Mouse (Mus musculus): ENCODE data around the gene Sgpl1. TPM values are rescaled to one million over a fixed set of nuclear protein-coding genes. Genes with fewer than 3 reads are reported as not detected.

Sgpl1 gene
- polyA plus RNA-seq, 1 experiment: 18.7 TPM

DNA sequence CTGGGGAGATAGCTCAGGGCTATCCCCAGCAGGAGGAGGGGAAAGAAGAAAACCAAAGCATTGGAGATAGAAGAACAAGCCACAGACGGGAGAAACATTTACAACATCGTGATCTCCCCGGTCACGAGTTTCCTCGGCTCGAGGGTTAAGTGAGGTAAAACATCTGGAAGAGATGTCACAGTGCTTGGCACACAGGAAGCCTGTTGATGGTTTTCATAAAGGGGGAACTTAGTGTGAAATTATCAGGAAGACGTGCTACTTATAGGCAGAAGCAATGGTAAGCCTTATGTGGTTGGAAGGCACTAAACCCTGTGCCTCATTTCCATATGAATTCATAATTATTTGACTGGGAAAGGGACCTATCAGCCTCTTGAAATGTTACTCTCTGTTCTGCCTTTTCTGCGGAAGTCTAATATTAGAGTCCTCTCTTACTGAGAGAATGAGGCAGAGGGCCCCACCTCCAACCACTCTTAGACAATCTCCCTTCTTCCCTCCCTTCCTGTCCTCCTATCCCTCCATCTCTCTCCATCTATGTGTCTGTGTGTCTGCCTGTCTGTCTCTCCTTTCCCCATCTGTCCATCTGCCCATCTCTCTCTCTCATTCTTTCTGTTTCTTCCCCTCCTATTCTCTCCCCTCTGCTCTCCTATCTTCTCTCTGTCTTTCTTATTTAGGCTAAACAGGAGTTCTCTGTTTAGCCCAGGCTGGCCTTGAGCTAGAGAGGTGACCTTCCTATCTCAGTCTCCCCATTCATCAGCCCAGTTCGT is 20.0 kb upstream of the Sgpl1 start:
- H3K4me3 ChIP-seq (replicated peaks; ENCODE audit: control insufficient read depth, low read depth, low read length): no peak overlapping the region
- no peak overlapping the region for H3K27ac ChIP-seq (ENCODE audit: control insufficient read depth, insufficient read depth, low read depth, low read length, poor library complexity)
- TF ChIP-seq CTCF (IDR thresholded peaks at IDR 0.05; ENCODE audit: control insufficient read depth, insufficient read depth, low read length) (no peak), POLR2A (IDR thresholded peaks at IDR 0.05; ENCODE audit: borderline replicate concordance, control insufficient read depth, low read depth, low read length) (no peak)
- H3K4me1 ChIP-seq (ENCODE audit: control insufficient read depth, insufficient read depth, low read length): peaks cover 3% of the 10 kb centered on the region; the same call in 1 of the 2 replicates
- 8% methylated on average over 9 of the region's 9 CpGs for WGBS

GRCm38 (mm10) chr10:61162366-61162765 is 14.9 kb upstream of the Sgpl1 start:
- TF ChIP-seq CTCF (IDR thresholded peaks at IDR 0.05; ENCODE audit: control insufficient read depth, insufficient read depth, low read length) (no peak), POLR2A (IDR thresholded peaks at IDR 0.05; ENCODE audit: borderline replicate concordance, control insufficient read depth, low read depth, low read length) (no peak)
- H3K4me3 ChIP-seq (replicated peaks; ENCODE audit: control insufficient read depth, low read depth, low read length): no peak overlapping the region
- 78% methylated on average over 3 of the region's 3 CpGs for WGBS
- peaks cover 2% of the 10 kb centered on the region for H3K4me1 ChIP-seq (ENCODE audit: control insufficient read depth, insufficient read depth, low read length)
- no peak overlapping the region for H3K27ac ChIP-seq (ENCODE audit: control insufficient read depth, insufficient read depth, low read depth, low read length, poor library complexity)

- H3K4me1 ChIP-seq (ENCODE audit: control insufficient read depth, insufficient read depth, low read length): peaks cover 2% of the 10 kb centered on the region
- no peak overlapping the region for H3K4me3 ChIP-seq (replicated peaks; ENCODE audit: control insufficient read depth, low read depth, low read length)
- no peak overlapping the region for H3K27ac ChIP-seq (ENCODE audit: control insufficient read depth, insufficient read depth, low read depth, low read length, poor library complexity)
- WGBS: 67% methylated on average over 4 of the region's 4 CpGs
- no peak for TF ChIP-seq POLR2A (IDR thresholded peaks at IDR 0.05; ENCODE audit: borderline replicate concordance, control insufficient read depth, low read depth, low read length)
- no peak for TF ChIP-seq CTCF (IDR thresholded peaks at IDR 0.05; ENCODE audit: control insufficient read depth, insufficient read depth, low read length)
Observed at GRCm38 (mm10) chr10:61160671-61161070, 13.2 kb upstream of the Sgpl1 start.

DNA sequence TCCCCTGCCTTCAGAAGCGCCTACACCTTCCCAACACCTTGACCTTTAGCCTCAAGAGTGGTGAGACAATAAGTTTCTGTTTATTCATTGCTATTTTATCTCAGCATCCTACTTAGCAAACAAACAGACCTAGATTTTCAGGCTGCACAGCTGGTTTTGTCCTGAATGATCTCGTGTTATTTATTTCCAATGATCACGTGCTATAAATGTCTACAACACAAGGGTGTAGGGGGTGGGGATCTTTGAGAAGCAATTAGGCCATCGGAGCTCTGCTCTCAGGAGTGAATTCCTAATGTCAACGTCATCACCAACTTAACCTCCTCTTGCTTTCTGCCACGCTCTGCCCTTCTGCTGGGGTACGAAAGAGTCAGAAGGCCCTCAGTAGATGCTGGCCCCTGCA is 12.6 kb upstream of the Sgpl1 start:
- whole genome bisulfite sequencing: 83% methylated on average over 7 of the region's 7 CpGs
- Histone ChIP-seq H3K27ac (ENCODE audit: control insufficient read depth, insufficient read depth, low read depth, low read length, poor library complexity) (no peak overlapping the region), H3K4me3 (replicated peaks; ENCODE audit: control insufficient read depth, low read depth, low read length) (no peak overlapping the region), H3K4me1 (ENCODE audit: control insufficient read depth, insufficient read depth, low read length) (peaks cover 2% of the 10 kb centered on the region)
- TF ChIP-seq CTCF (IDR thresholded peaks at IDR 0.05; ENCODE audit: control insufficient read depth, insufficient read depth, low read length) (no peak), POLR2A (IDR thresholded peaks at IDR 0.05; ENCODE audit: borderline replicate concordance, control insufficient read depth, low read depth, low read length) (no peak)

GRCm38 (mm10) chr10:61158594-61158993 is 11.1 kb upstream of the Sgpl1 start:
- Histone ChIP-seq H3K4me3 (replicated peaks; ENCODE audit: control insufficient read depth, low read depth, low read length) (no peak overlapping the region), H3K27ac (ENCODE audit: control insufficient read depth, insufficient read depth, low read depth, low read length, poor library complexity) (no peak overlapping the region), H3K4me1 (ENCODE audit: control insufficient read depth, insufficient read depth, low read length) (peaks cover 2% of the 10 kb centered on the region)
- WGBS: 70% methylated on average over 3 of the region's 3 CpGs
- no peak for TF ChIP-seq CTCF (IDR thresholded peaks at IDR 0.05; ENCODE audit: control insufficient read depth, insufficient read depth, low read length)
- no peak for TF ChIP-seq POLR2A (IDR thresholded peaks at IDR 0.05; ENCODE audit: borderline replicate concordance, control insufficient read depth, low read depth, low read length)

DNA sequence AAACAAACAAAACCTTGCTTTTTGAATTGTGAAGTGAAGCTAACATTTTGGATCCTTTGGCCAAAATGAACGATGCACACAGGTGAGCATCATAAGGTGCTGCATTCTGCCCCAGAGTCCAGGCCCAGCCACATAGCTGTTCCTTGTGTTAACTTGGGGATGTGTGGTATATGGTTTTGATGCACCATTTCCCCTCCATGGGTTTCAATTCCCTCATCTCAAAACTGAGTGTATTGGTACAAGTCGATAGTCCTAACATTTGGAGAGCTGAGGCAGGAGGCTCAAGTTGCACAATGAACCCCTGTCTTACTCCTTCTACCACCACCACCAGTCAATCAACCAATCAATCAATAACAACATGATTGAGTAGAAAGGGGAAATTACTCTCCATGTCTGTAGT is 8.9 kb upstream of the Sgpl1 start:
- no peak overlapping the region for H3K4me3 ChIP-seq (replicated peaks; ENCODE audit: control insufficient read depth, low read depth, low read length)
- WGBS: 74% methylated on average over 2 of the region's 2 CpGs
- H3K27ac ChIP-seq (ENCODE audit: control insufficient read depth, insufficient read depth, low read depth, low read length, poor library complexity): no peak overlapping the region
- H3K4me1 ChIP-seq (ENCODE audit: control insufficient read depth, insufficient read depth, low read length): peaks cover 2% of the 10 kb centered on the region
- TF ChIP-seq CTCF (IDR thresholded peaks at IDR 0.05; ENCODE audit: control insufficient read depth, insufficient read depth, low read length) (no peak), POLR2A (IDR thresholded peaks at IDR 0.05; ENCODE audit: borderline replicate concordance, control insufficient read depth, low read depth, low read length) (no peak)

- 73% methylated on average over 3 of the region's 3 CpGs for WGBS
- TF ChIP-seq CTCF (IDR thresholded peaks at IDR 0.05; ENCODE audit: control insufficient read depth, insufficient read depth, low read length) (no peak), POLR2A (IDR thresholded peaks at IDR 0.05; ENCODE audit: borderline replicate concordance, control insufficient read depth, low read depth, low read length) (no peak)
- Histone ChIP-seq H3K4me3 (replicated peaks; ENCODE audit: control insufficient read depth, low read depth, low read length) (no peak overlapping the region), H3K4me1 (ENCODE audit: control insufficient read depth, insufficient read depth, low read length) (peaks cover 2% of the 10 kb centered on the region), H3K27ac (ENCODE audit: control insufficient read depth, insufficient read depth, low read depth, low read length, poor library complexity) (no peak overlapping the region)
Observed at GRCm38 (mm10) chr10:61155611-61156010, 8.1 kb upstream of the Sgpl1 start.

DNA sequence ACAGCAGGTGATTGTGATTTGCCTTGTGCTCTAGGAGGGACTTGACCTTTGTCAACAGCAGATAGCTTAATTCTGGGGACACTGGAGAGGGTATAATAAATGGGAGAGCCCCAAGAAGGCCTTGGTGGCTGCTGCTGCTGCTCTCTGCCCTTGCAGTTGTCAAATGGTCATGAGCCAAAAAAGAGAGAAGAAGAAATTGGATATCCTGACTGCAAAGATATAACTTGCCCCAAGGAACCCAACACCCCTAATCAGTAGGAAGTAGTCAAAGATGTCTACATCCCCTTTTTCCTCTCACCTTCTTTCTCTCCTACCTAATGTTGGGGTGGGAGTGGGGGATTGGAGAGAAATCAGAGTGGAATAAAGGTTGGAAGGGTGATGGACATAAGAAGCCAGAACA is 4.6 kb upstream of the Sgpl1 start:
- H3K4me3 ChIP-seq (replicated peaks; ENCODE audit: control insufficient read depth, low read depth, low read length): no peak overlapping the region
- TF ChIP-seq CTCF (IDR thresholded peaks at IDR 0.05; ENCODE audit: control insufficient read depth, insufficient read depth, low read length) (no peak), POLR2A (IDR thresholded peaks at IDR 0.05; ENCODE audit: borderline replicate concordance, control insufficient read depth, low read depth, low read length) (no peak)
- no peaks in the 10 kb centered on the region for H3K4me1 ChIP-seq (ENCODE audit: control insufficient read depth, insufficient read depth, low read length)
- H3K27ac ChIP-seq (ENCODE audit: control insufficient read depth, insufficient read depth, low read depth, low read length, poor library complexity): no peak overlapping the region

Measured in bone marrow, adult 2 months (tissue).